Mouse (Mus musculus): ENCODE measurements at regions not wholly inside any gene's neighbourhood (a gene's known extent, or its start where the extent isn't known, plus 50 kb on each side); places are given as distances from the start of the nearest gene placed in this dataset.

GRCm38 (mm10) chr6:139198601-139199000, 303.2 kb downstream of the Rergl start:
- 85% methylated on average over 4 of the region's 4 CpGs for WGBS
- Histone ChIP-seq H3K27me3 (no peaks in the 10 kb centered on the region), H3K4me3 (no peak overlapping the region), H3K4me1 (no peaks in the 10 kb centered on the region), H3K4me2 (no peak overlapping the region), H3K9ac (no peak overlapping the region), H3K36me3 (no peaks in the 10 kb centered on the region), H3K27ac (no peak overlapping the region), H3K9me3 (no peaks in the 10 kb centered on the region)
- no peak for ATAC-seq (ENCODE audit: borderline replicate concordance, extremely low read depth, low FRiP score, low TSS enrichment)

GRCm38 (mm10) chr6:139186431-139186830, 315.3 kb downstream of the Rergl start:
- Histone ChIP-seq H3K4me3 (no peak overlapping the region), H3K9me3 (no peaks in the 10 kb centered on the region), H3K36me3 (no peaks in the 10 kb centered on the region), H3K27me3 (no peaks in the 10 kb centered on the region), H3K4me1 (no peaks in the 10 kb centered on the region), H3K9ac (no peak overlapping the region), H3K27ac (no peak overlapping the region), H3K4me2 (no peak overlapping the region)
- WGBS = 46% methylated on average over 8 of the region's 8 CpGs
- ATAC-seq (ENCODE audit: borderline replicate concordance, extremely low read depth, low FRiP score, low TSS enrichment) = no peak

GRCm38 (mm10) chr6:139160352-139160751, 341.4 kb downstream of the Rergl start:
- Histone ChIP-seq H3K4me3 (no peak overlapping the region), H3K36me3 (no peaks in the 10 kb centered on the region), H3K9me3 (no peaks in the 10 kb centered on the region), H3K4me1 (no peaks in the 10 kb centered on the region), H3K4me2 (no peak overlapping the region), H3K27me3 (no peaks in the 10 kb centered on the region), H3K9ac (no peak overlapping the region), H3K27ac (no peak overlapping the region)
- 79% methylated on average over 6 of the region's 6 CpGs for WGBS
- ATAC-seq (ENCODE audit: borderline replicate concordance, extremely low read depth, low FRiP score, low TSS enrichment) = no peak

- Histone ChIP-seq H3K4me3 (no peak overlapping the region), H3K27me3 (no peaks in the 10 kb centered on the region), H3K9ac (no peak overlapping the region), H3K36me3 (no peaks in the 10 kb centered on the region), H3K27ac (no peak overlapping the region), H3K4me2 (no peak overlapping the region), H3K4me1 (no peaks in the 10 kb centered on the region), H3K9me3 (no peaks in the 10 kb centered on the region)
- 68% methylated on average over 4 of the region's 4 CpGs for WGBS
- no peak for ATAC-seq (ENCODE audit: borderline replicate concordance, extremely low read depth, low FRiP score, low TSS enrichment)
Observed at GRCm38 (mm10) chr6:139159741-139160140, 342.0 kb downstream of the Rergl start.

- Histone ChIP-seq H3K9ac (no peak overlapping the region), H3K27ac (no peak overlapping the region), H3K36me3 (no peaks in the 10 kb centered on the region), H3K4me3 (no peak overlapping the region), H3K9me3 (no peaks in the 10 kb centered on the region), H3K4me2 (no peak overlapping the region), H3K27me3 (no peaks in the 10 kb centered on the region), H3K4me1 (no peaks in the 10 kb centered on the region)
- no peak for ATAC-seq (ENCODE audit: borderline replicate concordance, extremely low read depth, low FRiP score, low TSS enrichment)
- 56% methylated on average over 1 of the region's 1 CpGs for WGBS
Observed at GRCm38 (mm10) chr6:139154802-139155201, 347.0 kb downstream of the Rergl start.

- WGBS = 78% methylated on average over 6 of the region's 6 CpGs
- Histone ChIP-seq H3K27me3 (no peaks in the 10 kb centered on the region), H3K4me1 (no peaks in the 10 kb centered on the region), H3K4me2 (no peak overlapping the region), H3K27ac (no peak overlapping the region), H3K9me3 (no peaks in the 10 kb centered on the region), H3K9ac (no peak overlapping the region), H3K36me3 (no peaks in the 10 kb centered on the region), H3K4me3 (no peak overlapping the region)
- ATAC-seq (ENCODE audit: borderline replicate concordance, extremely low read depth, low FRiP score, low TSS enrichment) = no peak
Observed at GRCm38 (mm10) chr6:139135693-139136092, 366.1 kb downstream of the Rergl start.

GRCm38 (mm10) chr6:139132083-139132679, 369.6 kb downstream of the Rergl start:
- 84% methylated on average over 15 of the region's 15 CpGs for WGBS
- ATAC-seq (ENCODE audit: borderline replicate concordance, extremely low read depth, low FRiP score, low TSS enrichment) = no peak
- Histone ChIP-seq H3K4me3 (no peak overlapping the region), H3K4me2 (no peak overlapping the region), H3K36me3 (no peaks in the 10 kb centered on the region), H3K4me1 (no peaks in the 10 kb centered on the region), H3K9ac (no peak overlapping the region), H3K27ac (no peak overlapping the region), H3K27me3 (no peaks in the 10 kb centered on the region), H3K9me3 (no peaks in the 10 kb centered on the region)

- Histone ChIP-seq H3K4me3 (no peak overlapping the region), H3K9me3 (no peaks in the 10 kb centered on the region; the same call in 1 of the 2 replicates), H3K4me1 (no peaks in the 10 kb centered on the region), H3K4me2 (no peak overlapping the region), H3K36me3 (no peaks in the 10 kb centered on the region), H3K27me3 (no peaks in the 10 kb centered on the region), H3K9ac (no peak overlapping the region), H3K27ac (no peak overlapping the region)
- 56% methylated on average over 6 of the region's 6 CpGs for WGBS
- ATAC-seq (ENCODE audit: borderline replicate concordance, extremely low read depth, low FRiP score, low TSS enrichment) = no peak
Observed at GRCm38 (mm10) chr6:139108263-139108662, 393.5 kb downstream of the Rergl start.

- no peak overlapping the region for H3K4me3 ChIP-seq
- H3K27ac ChIP-seq = no peak overlapping the region
- no peaks in the 10 kb centered on the region for H3K9me3 ChIP-seq
- 55% methylated on average over 3 of the region's 3 CpGs for WGBS
- ATAC-seq (ENCODE audit: borderline replicate concordance, extremely low read depth, low FRiP score, low TSS enrichment) = no peak
- H3K27me3 ChIP-seq = no peaks in the 10 kb centered on the region
- no peak overlapping the region for H3K4me2 ChIP-seq
- no peaks in the 10 kb centered on the region for H3K4me1 ChIP-seq
- H3K9ac ChIP-seq = no peak overlapping the region
- no peaks in the 10 kb centered on the region for H3K36me3 ChIP-seq
Observed at GRCm38 (mm10) chr6:139103397-139103796, 398.4 kb downstream of the Rergl start.

GRCm38 (mm10) chr6:139099273-139099672, 402.5 kb downstream of the Rergl start:
- no peak overlapping the region for H3K4me2 ChIP-seq
- no peaks in the 10 kb centered on the region for H3K4me1 ChIP-seq
- H3K9me3 ChIP-seq = no peaks in the 10 kb centered on the region
- 80% methylated on average over 11 of the region's 11 CpGs for WGBS
- no peak for ATAC-seq (ENCODE audit: borderline replicate concordance, extremely low read depth, low FRiP score, low TSS enrichment)
- H3K9ac ChIP-seq = no peak overlapping the region
- no peaks in the 10 kb centered on the region for H3K27me3 ChIP-seq
- no peak overlapping the region for H3K27ac ChIP-seq
- no peak overlapping the region for H3K4me3 ChIP-seq
- H3K36me3 ChIP-seq = no peaks in the 10 kb centered on the region

GRCm38 (mm10) chr6:139075433-139075832, 417.1 kb upstream of the Igbp1b start:
- 52% methylated on average over 4 of the region's 4 CpGs for WGBS
- ATAC-seq (ENCODE audit: borderline replicate concordance, extremely low read depth, low FRiP score, low TSS enrichment) = no peak

GRCm38 (mm10) chr6:139027696-139028095, 369.4 kb upstream of the Igbp1b start:
- no peak for ATAC-seq (ENCODE audit: borderline replicate concordance, extremely low read depth, low FRiP score, low TSS enrichment)
- Histone ChIP-seq H3K4me2 (no peak overlapping the region), H3K4me1 (no peaks in the 10 kb centered on the region), H3K9me3 (no peaks in the 10 kb centered on the region), H3K27me3 (no peaks in the 10 kb centered on the region), H3K9ac (no peak overlapping the region), H3K27ac (no peak overlapping the region), H3K4me3 (no peak overlapping the region), H3K36me3 (no peaks in the 10 kb centered on the region)
- 56% methylated on average over 3 of the region's 3 CpGs for WGBS

More at GRCm38 (mm10) chr6:139075433-139075832, 417.1 kb upstream of the Igbp1b start:
- H3K9me3 ChIP-seq = 0 out of 2 replicates have a peak, but pooled peaks cover 3% of the 10 kb centered on the region
- H3K27ac ChIP-seq = no peak overlapping the region
- no peak overlapping the region for H3K9ac ChIP-seq
- H3K4me2 ChIP-seq = no peak overlapping the region
- H3K36me3 ChIP-seq = no peaks in the 10 kb centered on the region
- H3K4me3 ChIP-seq = no peak overlapping the region
- no peaks in the 10 kb centered on the region for H3K27me3 ChIP-seq
- H3K4me1 ChIP-seq = no peaks in the 10 kb centered on the region

GRCm38 (mm10) chr6:139014526-139014925, 356.2 kb upstream of the Igbp1b start:
- WGBS = 78% methylated on average over 4 of the region's 4 CpGs
- H3K36me3 ChIP-seq = no peaks in the 10 kb centered on the region
- no peak overlapping the region for H3K27ac ChIP-seq
- H3K4me3 ChIP-seq = no peak overlapping the region
- no peak for ATAC-seq (ENCODE audit: borderline replicate concordance, extremely low read depth, low FRiP score, low TSS enrichment)
- H3K4me2 ChIP-seq = no peak overlapping the region
- no peaks in the 10 kb centered on the region for H3K9me3 ChIP-seq
- no peaks in the 10 kb centered on the region for H3K27me3 ChIP-seq
- no peaks in the 10 kb centered on the region for H3K4me1 ChIP-seq
- no peak overlapping the region for H3K9ac ChIP-seq
